Mouse (Mus musculus): Measurements from ENCODE around the gene Derl2. TPM values are rescaled to one million over a fixed set of nuclear protein-coding genes. Genes with fewer than 3 reads are reported as not detected.

The Derl2 gene
- total and polyA plus RNA-seq, 3 experiments: 8.4 to 86.1 (median 81.4) TPM

DNA sequence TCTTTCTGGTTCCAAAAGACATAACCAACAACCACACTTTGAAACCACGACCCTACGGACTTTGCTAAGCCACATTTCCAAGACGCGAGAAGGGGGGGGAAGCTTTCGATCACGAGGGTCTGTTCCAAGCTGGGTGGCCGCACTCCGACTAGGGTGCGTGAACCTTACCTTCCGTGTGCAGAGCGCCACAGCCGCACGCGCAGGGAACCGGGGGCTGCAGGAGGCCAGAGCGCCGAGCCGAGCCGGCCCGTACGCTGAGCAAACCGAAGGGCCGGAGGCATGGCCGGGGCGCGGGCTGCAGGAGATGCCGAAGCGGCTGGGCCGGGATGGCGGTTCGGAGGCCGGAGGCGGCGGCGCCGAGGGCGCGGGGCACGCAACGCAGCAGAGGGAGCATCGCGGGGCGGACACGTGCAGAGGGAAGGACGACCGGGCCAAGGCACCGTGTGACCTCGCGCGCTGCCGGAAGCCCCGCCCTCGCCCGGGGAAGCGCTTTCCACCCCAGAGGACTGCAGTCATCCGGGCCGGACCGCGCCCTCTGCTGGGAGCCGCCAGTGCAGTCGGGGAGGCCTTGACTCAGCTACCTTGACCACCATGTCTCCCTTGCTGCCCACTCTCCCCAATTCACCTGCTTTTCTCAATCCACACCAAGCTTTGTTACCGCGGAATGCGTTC is 36.9 kb downstream of the Derl2 start, which contains the start of gene C1qbp:
C1qbp (minus strand) TSS at position 470 of the 672 bp plus-strand sequence.
- peak; percentile 96 for DNase-seq

DNA sequence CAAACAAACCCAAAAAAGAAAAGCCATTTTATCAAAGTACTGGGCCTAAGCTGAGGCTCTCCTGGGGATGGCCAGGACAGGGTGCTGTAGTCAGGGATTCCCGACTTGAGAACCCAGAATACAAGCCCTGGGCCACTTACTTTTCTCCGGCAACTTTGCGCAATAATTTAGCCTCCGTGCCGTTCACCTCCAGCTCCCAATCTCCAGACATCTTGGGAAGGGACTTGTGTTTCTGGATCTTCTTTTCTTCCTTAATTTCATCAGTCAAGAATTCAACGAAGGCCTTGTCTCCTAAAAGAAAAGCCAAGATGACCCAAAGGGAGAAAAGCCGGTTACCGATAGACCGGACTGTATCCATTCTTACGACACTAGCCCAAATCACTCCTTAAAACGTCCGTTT is 37.6 kb downstream of the Derl2 start:
- DNase-seq: no peak

DNA sequence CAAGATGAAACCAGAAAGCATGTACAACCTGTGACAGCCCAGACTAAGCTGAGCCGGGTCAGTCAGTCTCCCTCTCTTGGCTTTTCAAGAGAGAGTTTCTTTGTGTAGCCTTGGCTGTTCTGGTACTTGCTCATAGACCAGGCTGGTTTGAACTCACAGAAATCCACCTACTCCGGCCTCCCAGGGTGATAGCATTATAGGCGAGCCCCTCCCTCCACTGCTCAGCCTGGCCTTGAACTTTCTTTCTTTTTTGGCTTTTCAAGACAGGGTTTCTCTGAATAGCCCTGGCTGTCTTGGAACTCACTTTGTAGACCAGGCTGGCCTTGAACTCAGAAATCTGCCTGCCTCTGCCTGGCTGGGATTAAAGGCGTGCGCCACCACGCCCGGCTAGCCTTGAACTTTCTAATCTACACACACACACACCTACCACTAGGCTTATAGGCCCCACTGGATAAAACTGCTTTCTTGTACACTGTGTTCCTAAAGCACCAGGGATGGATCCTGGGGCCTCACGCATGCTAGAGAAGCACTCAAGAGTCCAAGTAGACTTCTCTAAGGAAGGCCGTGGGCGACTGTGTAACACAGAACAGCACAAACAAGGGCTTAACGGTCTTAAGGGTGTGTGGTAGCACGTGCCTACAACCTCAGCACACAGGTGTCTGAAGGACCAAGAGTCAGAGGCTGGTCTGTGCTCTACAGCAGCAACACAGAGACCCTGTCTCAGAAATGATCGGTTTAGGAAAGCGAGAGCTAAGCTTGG is 38.7 kb downstream of the Derl2 start:
- DNase-seq: no peak

DNA sequence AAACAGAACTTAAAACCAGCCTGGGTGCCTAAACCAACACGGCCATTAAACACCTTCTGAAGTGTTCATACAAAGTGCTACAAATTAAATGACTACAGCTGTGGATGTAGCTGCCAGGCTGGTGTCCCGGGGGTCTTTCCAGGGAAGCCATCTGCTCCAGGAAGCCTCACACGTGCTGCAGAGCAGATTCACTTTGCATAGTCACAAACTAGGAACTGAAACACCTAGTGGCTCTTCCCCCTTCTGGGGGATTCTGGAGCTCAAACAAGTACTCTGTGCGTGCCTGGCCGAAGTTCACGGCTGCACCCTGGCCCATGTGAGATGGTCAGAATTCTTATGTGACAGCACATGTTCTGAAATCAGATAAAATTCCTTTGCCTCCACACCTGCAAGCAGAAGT is 39.4 kb downstream of the Derl2 start:
- no peak for DNase-seq

DNA sequence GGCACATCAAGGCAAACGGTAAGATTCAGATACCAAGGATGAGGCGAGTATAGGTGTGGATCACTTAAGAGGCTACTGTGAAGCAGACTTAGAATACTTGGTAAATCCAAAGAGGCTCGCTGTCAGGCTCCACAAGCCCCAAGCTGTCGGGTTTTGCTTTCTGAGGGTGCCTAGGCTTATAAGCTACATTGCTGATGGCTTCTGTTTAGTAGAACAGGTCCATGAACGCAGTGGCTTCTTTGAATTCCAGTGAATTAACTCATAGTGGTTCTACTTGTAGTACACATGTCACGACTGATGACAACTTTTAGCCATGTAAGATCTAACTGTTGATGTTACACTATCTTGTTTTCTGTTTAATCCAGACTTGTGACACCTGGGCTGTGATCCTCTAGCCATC is 42.3 kb downstream of the Derl2 start:
- no peak for DNase-seq

DNA sequence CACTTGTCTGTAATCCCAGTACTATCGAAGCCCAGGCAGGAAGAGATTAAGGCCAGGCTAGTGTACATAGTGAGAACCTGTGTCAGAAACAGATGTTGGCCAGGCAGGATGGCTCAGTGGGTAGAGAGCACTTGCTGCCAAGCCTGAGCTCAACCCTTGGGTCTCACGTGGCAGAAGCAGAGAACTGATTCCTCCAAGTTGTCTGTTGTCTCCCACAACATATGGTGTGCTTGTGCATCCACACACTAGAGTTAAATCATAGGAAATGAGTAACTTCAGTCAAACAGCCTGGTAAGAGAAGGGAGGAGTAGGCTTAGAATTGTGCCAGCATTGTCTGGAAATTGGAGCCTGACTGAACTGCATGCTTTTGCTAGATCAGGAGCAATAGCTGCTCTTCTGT is 44.4 kb downstream of the Derl2 start:
- DNase-seq: no peak

DNA sequence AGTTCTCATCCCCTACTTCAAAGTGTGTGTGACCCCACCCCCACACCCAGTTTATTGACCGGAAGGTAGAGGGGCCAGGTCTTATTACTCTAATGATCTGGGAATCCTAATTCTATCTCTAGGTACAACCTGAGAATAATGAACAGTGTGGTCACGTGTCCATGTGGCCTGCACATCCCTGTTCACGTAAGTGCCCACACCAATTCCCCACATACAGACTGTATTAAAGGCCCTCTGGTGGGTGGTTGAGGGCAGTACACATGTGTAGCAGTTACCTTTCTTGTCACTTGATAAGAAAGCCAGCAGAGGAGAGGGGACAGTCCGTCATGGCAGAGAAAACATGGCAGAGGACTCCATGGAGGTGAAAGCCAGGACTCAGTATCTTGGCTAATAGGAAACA is 45.7 kb downstream of the Derl2 start:
- DNase-seq: no peak

DNA sequence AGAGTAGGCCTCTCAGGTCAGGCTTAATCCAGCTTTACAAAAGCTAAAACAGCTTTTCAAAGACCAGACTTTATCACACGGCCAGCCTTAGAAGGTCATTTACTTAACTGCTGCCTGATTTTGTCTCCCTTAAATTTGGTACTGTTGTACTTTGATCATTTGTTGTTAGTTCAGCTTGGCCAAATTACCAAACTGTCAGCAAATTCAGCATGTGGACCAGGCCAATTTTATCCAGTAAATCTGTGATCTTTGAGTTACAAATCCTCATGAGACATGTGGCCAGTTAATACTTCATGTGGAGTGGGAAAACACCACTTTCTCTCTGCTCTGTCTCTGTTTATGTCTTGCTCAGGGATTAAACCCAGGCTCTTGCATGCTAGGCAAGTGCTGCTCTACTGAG is 47.1 kb downstream of the Derl2 start:
- DNase-seq: no peak

DNA sequence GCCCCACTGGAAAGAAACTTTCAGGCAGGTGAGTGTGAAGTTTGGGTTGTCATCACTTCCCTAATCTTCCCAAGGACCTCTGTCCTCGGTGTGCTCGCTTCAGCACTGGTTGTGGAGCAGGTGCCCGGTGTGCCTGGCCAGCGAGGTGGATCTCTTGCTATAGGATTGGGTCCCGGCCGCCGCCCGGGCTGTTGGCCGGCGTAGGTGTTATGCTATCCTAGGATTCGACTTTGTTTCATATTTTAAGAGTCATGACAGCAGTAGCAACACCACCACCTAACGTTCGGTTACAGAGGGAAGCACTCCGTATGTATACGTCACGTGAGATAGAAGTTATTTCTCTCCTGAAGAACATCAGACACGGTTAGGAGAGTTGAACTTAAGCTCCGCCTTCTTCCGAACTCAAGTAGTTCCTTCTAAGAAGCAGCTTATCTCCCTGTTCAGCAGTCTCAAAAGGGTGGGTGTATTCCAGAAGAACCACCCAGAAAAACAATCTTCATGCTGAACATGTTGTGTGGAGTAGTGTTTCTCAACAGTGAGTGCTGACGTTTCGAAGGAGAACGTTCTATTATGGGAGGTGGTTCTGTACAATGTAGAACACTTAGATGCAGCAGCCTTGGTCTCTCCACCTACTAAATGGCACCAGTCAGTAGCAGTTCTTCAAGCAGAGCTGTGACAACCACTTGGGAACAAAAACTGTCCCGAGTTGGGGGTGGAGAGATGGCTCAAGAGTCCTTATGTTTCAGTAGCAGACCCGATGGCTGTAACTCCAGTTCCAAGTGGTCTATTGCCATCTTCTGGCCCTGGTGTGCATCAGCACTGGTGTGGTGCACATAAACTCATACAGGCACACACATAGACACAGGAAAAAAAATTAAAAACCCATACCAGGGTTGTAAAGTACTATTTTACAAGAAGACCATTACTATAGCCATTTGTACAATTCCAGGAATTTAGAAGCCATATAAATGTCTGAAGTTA is 48.8 kb downstream of the Derl2 start:
- no peak for DNase-seq

DNA sequence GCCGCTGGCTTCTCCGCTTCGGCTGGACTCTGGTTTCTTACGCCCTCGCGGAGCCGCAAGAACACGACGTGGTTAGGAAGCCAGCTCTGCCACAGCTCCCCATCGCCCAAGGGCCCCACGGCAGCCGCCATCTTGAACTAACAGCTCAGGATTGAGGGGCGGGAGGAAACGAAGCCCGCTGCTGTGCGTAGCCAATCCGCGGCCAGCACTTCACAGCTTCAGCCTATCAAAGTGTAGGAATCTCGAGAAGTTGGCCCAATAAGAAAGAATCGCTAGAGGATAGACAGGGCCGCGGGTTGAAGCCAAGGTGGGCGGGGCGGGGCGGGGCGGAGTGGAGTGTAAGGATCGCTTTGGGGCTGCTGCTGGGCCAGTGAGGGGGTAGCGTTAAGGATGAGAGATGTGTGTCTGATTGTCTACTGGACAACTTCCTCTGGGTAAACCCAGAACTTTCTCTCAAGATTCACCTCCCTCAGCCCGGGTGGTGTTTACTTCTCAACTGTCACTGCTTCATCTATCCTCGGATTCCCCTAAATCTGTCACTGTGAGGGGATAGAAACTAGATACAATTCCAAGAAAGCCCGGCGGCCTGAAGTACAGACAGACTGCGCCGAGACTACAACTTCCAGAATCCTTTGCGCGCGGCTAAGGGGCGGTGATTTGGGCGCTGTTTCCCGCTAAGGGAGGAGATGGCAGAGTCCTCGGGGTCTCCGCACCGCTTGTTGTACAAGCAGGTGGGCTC is 49.7 kb downstream of the Derl2 start, which contains the start of the genes Nup88 and Rpain:
Nup88 (minus strand) TSS at position 153 of the 739 bp plus-strand sequence.
Rpain (plus strand) TSS at position 393 of the 739 bp plus-strand sequence.
- peak; percentile 95 for DNase-seq

DNA sequence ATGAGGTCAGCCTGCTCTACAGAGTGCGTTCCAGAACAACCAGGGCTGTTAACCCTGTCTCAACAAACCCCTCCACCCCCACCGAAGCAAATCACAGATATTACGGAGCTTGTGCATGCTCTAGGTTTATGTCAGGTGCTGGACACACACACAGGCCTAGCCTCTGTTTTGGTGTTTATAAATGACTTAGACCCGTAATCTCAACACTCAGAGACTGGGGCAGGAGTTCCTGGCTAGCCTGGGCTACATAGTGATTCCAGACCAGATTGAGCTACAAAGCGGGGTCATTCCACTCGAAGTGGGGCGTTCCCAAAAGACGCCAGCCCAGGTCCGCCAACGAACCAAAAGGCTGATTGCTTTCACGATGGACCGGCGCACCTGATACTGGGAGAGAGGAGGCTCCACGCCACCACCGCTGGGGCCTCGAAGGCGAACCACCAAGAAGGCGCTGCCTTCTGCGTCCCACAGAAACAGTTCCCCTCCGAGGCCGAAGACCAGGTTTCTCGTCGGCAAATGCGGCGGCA is 50.3 kb downstream of the Derl2 start:
- peak; percentile 15 for DNase-seq

DNA sequence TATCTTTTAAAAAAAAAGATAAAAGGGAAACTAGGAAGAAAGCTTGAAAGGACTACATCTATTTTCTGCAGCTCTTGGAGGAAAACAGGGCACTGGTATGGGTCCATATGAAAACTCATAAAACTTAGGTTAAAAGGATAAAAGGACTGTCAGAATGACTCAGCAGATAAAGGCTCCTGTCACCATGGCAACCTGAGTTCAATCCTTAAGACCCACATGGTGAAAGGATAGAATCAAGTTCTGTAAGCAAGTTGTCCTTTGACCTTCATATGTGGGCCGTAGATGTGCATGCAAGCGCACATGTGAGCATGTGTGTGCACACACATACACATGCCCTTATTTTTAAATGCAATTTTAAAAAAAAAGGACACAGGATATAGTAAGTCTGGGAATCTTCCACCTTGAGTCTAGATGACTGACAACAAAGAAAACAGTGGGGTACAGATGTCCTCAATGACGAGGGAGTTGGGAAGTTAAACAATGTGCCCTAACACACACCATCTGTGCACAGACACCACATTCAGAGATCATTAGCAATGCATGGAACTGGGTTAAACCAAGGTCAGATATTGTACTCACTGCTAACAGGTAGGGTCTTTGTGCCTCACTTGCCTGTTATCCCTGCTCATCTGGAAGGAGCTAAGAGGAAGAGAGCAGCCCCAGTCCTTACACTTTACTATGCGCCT is 55.3 kb downstream of the Derl2 start:
- peak; percentile 25 for DNase-seq

DNA sequence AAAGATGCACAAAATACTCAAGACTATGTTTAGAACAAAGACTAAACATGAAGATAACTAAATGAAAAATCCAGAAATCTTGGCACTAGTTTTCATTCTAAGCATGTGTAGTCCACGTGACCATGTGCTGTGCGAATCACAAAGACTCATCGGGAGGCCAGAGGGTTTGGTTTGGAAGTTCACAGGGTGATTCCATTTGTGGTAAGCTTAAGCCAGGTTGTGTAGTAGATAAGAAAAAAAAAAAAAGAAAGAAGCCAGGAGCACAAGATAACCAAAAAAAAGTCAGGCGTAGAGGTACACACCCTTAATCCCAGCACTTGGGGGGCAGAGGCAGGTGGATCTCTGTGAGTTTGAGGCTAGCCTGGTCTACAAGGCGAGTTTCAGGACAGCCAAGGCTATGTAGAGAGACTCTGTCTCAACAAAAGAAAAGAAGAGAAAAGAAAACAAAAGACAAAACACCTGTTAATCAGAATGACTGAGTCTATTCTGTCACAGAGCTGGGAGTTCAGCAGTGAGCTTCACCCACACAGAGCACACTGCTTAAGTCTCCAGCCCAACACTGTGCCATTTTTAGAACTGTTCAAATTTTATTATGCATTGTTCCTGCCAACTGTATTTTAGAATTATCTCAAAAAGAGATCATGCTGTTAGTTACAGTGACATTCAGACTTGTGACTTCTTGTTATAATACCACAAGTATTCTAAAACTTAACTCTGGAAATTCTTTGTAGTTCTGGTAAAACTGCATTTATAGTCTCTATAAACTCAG is 58.7 kb downstream of the Derl2 start:
- no peak for DNase-seq

Other genes with a start within 250 kb of the Derl2 start
- 1 to 10 TPM in 1 of 2 experiments, under 1 TPM in 1; 0.81 to 3.5 TPM for gene Scimp, start 207.3 kb downstream of the Derl2 start, total RNA-seq (2021)
- 1.2 and 1.3 TPM in 2 replicates for gene Scimp, start 207.3 kb downstream of the Derl2 start, polyA plus RNA-seq (2012; rRNA removed)
- gene Rabep1, start 175.1 kb downstream of the Derl2 start, total RNA-seq (2021): 100 to 1,000 TPM; 141 to 170 TPM
- 21.3 and 25.9 TPM in 2 replicates for gene Rabep1, start 175.1 kb downstream of the Derl2 start, polyA plus RNA-seq (2012; rRNA removed)
- 10 to 100 TPM; 47.7 to 51.7 TPM for gene Nup88, start 49.9 kb downstream of the Derl2 start, total RNA-seq (2021)
- 15.3 and 19.2 TPM in 2 replicates for gene Nup88, start 49.9 kb downstream of the Derl2 start, polyA plus RNA-seq (2012; rRNA removed)
- 10 to 100 TPM; 20.2 to 25.2 TPM for gene Rpain, start 49.6 kb downstream of the Derl2 start, total RNA-seq (2021)
- gene Rpain, start 49.6 kb downstream of the Derl2 start, polyA plus RNA-seq (2012; rRNA removed): 10.2 and 15.9 TPM in 2 replicates
- 100 to 1,000 TPM; 209 to 250 TPM for gene C1qbp, start 36.8 kb downstream of the Derl2 start, total RNA-seq (2021)
- 901 and 1,116 TPM in 2 replicates for gene C1qbp, start 36.8 kb downstream of the Derl2 start, polyA plus RNA-seq (2012; rRNA removed)
- 10 to 100 TPM; 20.4 to 35.6 TPM for gene Dhx33, start 15.4 kb downstream of the Derl2 start, total RNA-seq (2021)
- gene Dhx33, start 15.4 kb downstream of the Derl2 start, polyA plus RNA-seq (2012; rRNA removed): 28.0 and 46.2 TPM in 2 replicates
- gene Mis12, start 230 bp downstream of the Derl2 start, total RNA-seq (2021): 10 to 100 TPM; 16.8 to 22.5 TPM
- 0.71 and 1.2 TPM in 2 replicates for gene Mis12, start 230 bp downstream of the Derl2 start, polyA plus RNA-seq (2012; rRNA removed)
- 10 to 100 TPM in 1 of 2 experiments, 1 to 10 TPM in 1; 7.8 to 13.8 TPM for gene 6330403K07Rik, start 13.7 kb upstream of the Derl2 start, total RNA-seq (2021)
- 7.4 and 9.2 TPM in 2 replicates for gene 6330403K07Rik, start 13.7 kb upstream of the Derl2 start, polyA plus RNA-seq (2012; rRNA removed)
- gene Nlrp1a, start 124.9 kb upstream of the Derl2 start, total RNA-seq (2021): 1 to 10 TPM; 1.4 to 1.9 TPM
- not detected in 2 replicates for gene Nlrp1a, start 124.9 kb upstream of the Derl2 start, polyA plus RNA-seq (2012; rRNA removed)
- under 1 TPM; 0.40 to 0.45 TPM for gene Nlrp1b, start 210.9 kb upstream of the Derl2 start, total RNA-seq (2021)
- 0.10 and 0.11 TPM in 2 replicates for gene Nlrp1b, start 210.9 kb upstream of the Derl2 start, polyA plus RNA-seq (2012; rRNA removed)